Mouse (Mus musculus) bone marrow, adult 2 months (tissue): ENCODE results near the gene Zdhhc6. TPM values are rescaled to one million over a fixed set of nuclear protein-coding genes. Genes with fewer than 3 reads are reported as not detected.

Source experiments
- H3K27ac ChIP-seq: fragments of 200-500 bp; 2 replicates; pipeline ENCODE4 v1.5.1; 2012; ENCODE audit warnings: low read depth, mild to moderate bottlenecking, control low read depth, inconsistent platforms, low read length; ENCODE audit not compliant: control insufficient read depth, poor library complexity, insufficient read depth
- H3K4me1 ChIP-seq: fragments of 200-500 bp; 2 replicates; pipeline ENCODE4 v1.6.1; 2011; ENCODE audit warnings: low read length; ENCODE audit not compliant: control insufficient read depth, insufficient read depth
- H3K4me3 ChIP-seq: fragments of 200-500 bp; replicated peaks from 2 replicates; pipeline ENCODE3; 2011; ENCODE audit warnings: mild to moderate bottlenecking, low read depth, low read length, control low read depth; ENCODE audit not compliant: control insufficient read depth
- CTCF ChIP-seq: fragments of 200-500 bp; IDR thresholded peaks from 2 replicates; pipeline ENCODE4 v1.5.1; 2011; ENCODE audit warnings: low read length, control low read depth; ENCODE audit not compliant: control insufficient read depth, insufficient read depth
- POLR2A ChIP-seq: fragments of 200-500 bp; IDR thresholded peaks from 2 replicates; pipeline ENCODE4 v1.6.1; 2011; ENCODE audit warnings: low read depth, mild to moderate bottlenecking, control low read depth, low read length, borderline replicate concordance; ENCODE audit not compliant: control insufficient read depth
- WGBS: fragments of 180-500 bp; shearing (Covaris S2); methylation state at CpG from one replicate; pipeline ENCODE4 v1.1.7; 2018; 5-methylcytosine and 5-hydroxymethylcytosine counted together
- polyA plus RNA-seq: library from polyadenylated mRNA; stranded (reverse); fragments of >200 nt; gene quantifications from 2 replicates; pipeline ENCODE4 v1.2.4, GENCODE M21; 2011; ENCODE audit warnings: low replicate concordance; ENCODE audit not compliant: missing spikeins, insufficient read depth, insufficient read length

The Zdhhc6 gene
- polyA plus RNA-seq, 1 experiment: 19.6 TPM

DNA sequence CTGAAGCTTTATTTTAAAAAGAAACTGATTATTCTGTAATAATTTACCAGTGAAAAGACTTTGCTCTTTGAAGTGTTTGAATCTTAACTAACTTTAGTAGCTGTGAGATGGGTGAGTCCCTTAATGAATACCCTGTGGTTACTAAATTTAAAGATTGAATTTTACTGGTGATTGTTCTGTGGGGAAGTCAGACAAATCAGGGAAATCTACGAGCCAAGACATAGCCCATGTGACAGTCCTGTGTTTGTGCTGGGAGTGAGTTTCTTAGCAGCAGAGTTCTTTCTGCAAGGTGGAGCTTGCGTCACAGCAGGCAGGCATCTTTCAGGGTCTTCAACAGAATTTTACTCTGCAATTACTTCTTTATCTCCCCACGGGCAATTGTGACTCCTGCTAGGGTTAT is 3.2 kb upstream of the Zdhhc6 start:
- no peak overlapping the region for H3K4me3 ChIP-seq
- 50% methylated on average over 3 of the region's 3 CpGs for WGBS
- H3K4me1 ChIP-seq: no peaks in the 10 kb centered on the region; the same call in 1 of the 2 replicates
- no peak for TF ChIP-seq POLR2A
- no peak for TF ChIP-seq CTCF
- H3K27ac ChIP-seq: no peak overlapping the region

- no peak overlapping the region for H3K27ac ChIP-seq
- TF ChIP-seq POLR2A (no peak), CTCF (no peak)
- no peaks in the 10 kb centered on the region; the same call in 1 of the 2 replicates for H3K4me1 ChIP-seq
- H3K4me3 ChIP-seq: peak overlapping the region; percentile 14
- 23% methylated on average over 10 of the region's 10 CpGs for WGBS
These were observed 1.1 kb upstream of the Zdhhc6 start for GRCm38 (mm10) chr19:55316901-55317300.

- no peaks in the 10 kb centered on the region; the same call in 1 of the 2 replicates for H3K4me1 ChIP-seq
- peak; percentile 47; the same call in 1 of the 2 replicates for TF ChIP-seq POLR2A
- TF ChIP-seq CTCF: peak; percentile 30; the same call in 1 of the 2 replicates
- peak within 1 kb of the TSS; percentile 96 for H3K4me3 ChIP-seq
- 1% methylated on average over 48 of the region's 48 CpGs for WGBS
- H3K27ac ChIP-seq: peak within 1 kb of the TSS; percentile 90
These were observed 380 bp upstream of the Zdhhc6 start, which contains the start of gene Vti1a for GRCm38 (mm10) chr19:55316109-55316714. Vti1a (plus strand) TSS chr19:55316295.

DNA sequence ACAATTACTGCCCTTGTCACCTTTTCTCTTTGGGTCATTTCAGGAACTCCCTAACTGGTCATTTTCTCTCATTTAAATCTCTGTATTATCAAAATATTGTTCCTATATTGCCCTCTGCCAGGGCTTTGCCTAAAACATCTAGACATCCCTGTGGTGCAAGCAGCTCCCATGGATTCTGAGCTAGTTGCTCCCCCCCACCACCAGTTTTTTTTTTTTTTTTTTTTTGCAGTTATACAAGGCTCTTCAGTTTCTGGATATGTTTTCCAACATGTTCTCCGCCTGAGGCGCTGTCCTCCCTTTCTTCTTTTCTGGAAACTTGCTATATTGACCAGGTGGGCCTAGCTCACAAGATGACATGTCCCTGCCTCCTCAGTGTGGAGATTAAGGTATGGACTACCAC is 2.2 kb downstream of the Zdhhc6 start:
- WGBS: 98% methylated on average over 2 of the region's 2 CpGs
- H3K4me3 ChIP-seq: no peak overlapping the region

DNA sequence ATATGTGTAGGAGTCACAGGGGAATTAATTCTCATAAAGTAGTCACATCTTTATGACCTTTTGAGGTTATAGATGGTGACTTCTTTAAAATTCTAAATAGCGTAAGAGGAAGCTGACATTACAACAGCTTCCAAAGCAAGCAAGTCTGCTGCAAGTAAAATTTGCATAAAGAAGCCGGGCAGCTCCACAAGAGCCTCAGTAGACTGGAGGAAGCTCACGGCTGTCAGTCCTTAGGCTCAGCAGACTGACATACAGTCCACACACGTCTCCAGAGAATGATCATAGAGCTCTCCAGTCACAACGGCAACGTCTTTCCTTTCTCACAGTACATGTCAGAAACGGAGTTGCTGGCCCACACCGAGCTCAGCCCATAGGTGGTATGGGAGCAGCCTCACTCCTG is 4.0 kb downstream of the Zdhhc6 start:
- H3K27ac ChIP-seq: peak overlapping the region; percentile 63; the same call in 1 of the 2 replicates
- no peak overlapping the region for H3K4me3 ChIP-seq
- no peak for TF ChIP-seq CTCF
- TF ChIP-seq POLR2A: no peak
- 63% methylated on average over 8 of the region's 8 CpGs for WGBS
- H3K4me1 ChIP-seq: no peaks in the 10 kb centered on the region; the same call in 1 of the 2 replicates

More for the DNA sequence above, 2.2 kb downstream of the Zdhhc6 start:
- no peaks in the 10 kb centered on the region; the same call in 1 of the 2 replicates for H3K4me1 ChIP-seq
- TF ChIP-seq POLR2A: no peak
- TF ChIP-seq CTCF: no peak
- no peak overlapping the region for H3K27ac ChIP-seq

DNA sequence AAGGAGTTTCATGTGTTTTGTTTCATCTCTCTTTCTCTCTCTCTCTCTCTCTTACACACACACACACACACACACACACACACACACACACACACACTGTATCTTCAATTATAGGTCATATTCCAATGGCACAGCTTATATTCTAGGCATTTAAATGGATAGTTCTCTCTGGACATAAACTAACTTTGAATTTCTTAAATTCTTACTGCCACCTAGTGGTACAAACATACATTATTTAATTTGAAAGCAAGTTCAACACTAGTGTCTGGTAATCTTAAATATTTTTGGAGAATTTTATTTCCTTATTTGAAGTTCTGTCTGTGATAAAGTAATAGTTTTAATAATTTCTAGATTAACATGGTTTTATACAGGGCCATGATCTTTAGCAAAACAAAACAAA is 10.8 kb downstream of the Zdhhc6 start:
- Histone ChIP-seq H3K4me3 (no peak overlapping the region), H3K4me1 (no peaks in the 10 kb centered on the region), H3K27ac (no peak overlapping the region)
- no peak for TF ChIP-seq POLR2A
- TF ChIP-seq CTCF: no peak

DNA sequence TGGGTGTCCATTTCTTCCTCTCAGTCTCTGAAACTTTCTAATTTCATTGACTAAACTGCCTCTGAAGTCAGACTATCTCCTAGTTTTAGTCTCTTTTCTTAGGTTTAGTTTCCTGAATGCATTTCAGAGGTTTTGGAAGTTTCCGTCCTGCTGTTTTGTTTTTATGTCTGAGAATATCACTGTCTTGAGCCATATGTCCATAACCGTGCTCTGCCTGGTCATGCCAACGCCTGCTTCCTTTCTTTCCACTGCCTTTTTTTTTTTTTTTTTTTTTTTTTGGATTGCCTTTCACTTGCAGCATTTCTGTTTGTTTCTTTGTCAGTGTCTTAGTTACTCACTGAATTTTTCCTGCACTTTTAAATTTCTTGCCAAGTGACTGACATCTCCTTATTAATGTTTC is 15.3 kb downstream of the Zdhhc6 start:
- TF ChIP-seq CTCF (no peak), POLR2A (no peak)
- Histone ChIP-seq H3K27ac (no peak overlapping the region), H3K4me1 (no peaks in the 10 kb centered on the region; the same call in 1 of the 2 replicates), H3K4me3 (no peak overlapping the region)
- WGBS: 82% methylated on average over 3 of the region's 3 CpGs

DNA sequence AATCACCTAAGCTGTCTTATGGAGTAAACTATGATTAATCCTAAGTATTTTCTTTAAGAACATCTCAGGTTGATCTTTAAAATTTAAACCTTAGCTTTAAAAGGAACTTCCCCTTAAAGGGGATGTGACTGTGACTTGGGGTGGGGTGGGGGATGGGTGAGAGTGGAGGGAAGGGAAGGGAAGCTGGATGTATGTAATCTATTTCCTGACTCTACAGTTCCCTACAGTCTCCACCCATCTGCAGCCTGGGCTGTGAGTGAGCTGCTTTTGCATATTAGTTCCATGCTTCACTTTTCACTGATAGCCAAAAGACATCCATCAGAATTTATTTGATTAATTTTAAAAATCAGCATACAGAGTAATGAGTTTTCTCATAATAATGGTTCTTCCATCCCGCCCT is 16.5 kb downstream of the Zdhhc6 start:
- Histone ChIP-seq H3K4me3 (no peak overlapping the region), H3K27ac (no peak overlapping the region), H3K4me1 (no peaks in the 10 kb centered on the region; the same call in 1 of the 2 replicates)
- TF ChIP-seq POLR2A: no peak
- TF ChIP-seq CTCF: no peak
- WGBS: 84% methylated on average over 1 of the region's 1 CpGs
